Mouse (Mus musculus) C3H10T1/2 (cell line): Measurements from ENCODE around the gene Rfx5. TPM values are rescaled to one million over a fixed set of nuclear protein-coding genes. Genes with fewer than 3 reads are reported as not detected.

Experiments used
- polyA plus RNA-seq, 2 experiments: library from polyadenylated mRNA; unstranded; fragments of >200 nt; fragmentation: generic; extraction: Trizol; gene quantifications; one replicate each; pipeline ENCODE4 v1.2.1; 2012; ENCODE audit warnings: missing spikeins in 2 of 2

The Rfx5 gene
- 10 to 100 TPM in 1 of 2 experiments, under 1 TPM in 1; 0.34 to 11.8 TPM for polyA plus RNA-seq

GRCm38 (mm10) chr3:94953764-94954616 is at the start of gene Rfx5:
TSS of gene Rfx5 (plus strand) at chr3:94954075.

GRCm38 (mm10) chr3:94932809-94933564 is 20.9 kb upstream of the Rfx5 start, which contains the start of gene Selenbp1:
TSS of gene Selenbp1 (plus strand) at chr3:94933056.

GRCm38 (mm10) chr3:94974528-94975422 is 20.9 kb downstream of the Rfx5 start, which contains the start of gene Pi4kb:
TSS of gene Pi4kb (plus strand) at chr3:94974731.

Other genes with a start within 250 kb of the Rfx5 start
- under 1 TPM; under 0.01 to 0.01 TPM for gene Cgn, start 167.6 kb upstream of the Rfx5 start, polyA plus RNA-seq
- gene Pogz, start 116.5 kb upstream of the Rfx5 start, polyA plus RNA-seq, result 10 to 100 TPM in 1 of 2 experiments, 1 to 10 TPM in 1; 1.4 to 10.6 TPM
- gene Psmb4, start 67.1 kb upstream of the Rfx5 start, polyA plus RNA-seq, result 100 to 1,000 TPM; 388 to 563 TPM
- gene Selenbp1, start 21.0 kb upstream of the Rfx5 start, polyA plus RNA-seq, result 1 to 10 TPM in 1 of 2 experiments, under 1 TPM in 1; 0.09 to 8.3 TPM
- gene Pi4kb, start 20.7 kb downstream of the Rfx5 start, polyA plus RNA-seq, result 10 to 100 TPM; 16.7 to 52.4 TPM
- gene Zfp687, start 61.4 kb downstream of the Rfx5 start, polyA plus RNA-seq, result 10 to 100 TPM in 1 of 2 experiments, 1 to 10 TPM in 1; 9.0 to 16.3 TPM
- gene Psmd4, start 88.5 kb downstream of the Rfx5 start, polyA plus RNA-seq, result 100 to 1,000 TPM; 161 to 228 TPM
- 10 to 100 TPM in 1 of 2 experiments, 1 to 10 TPM in 1; 5.5 to 15.4 TPM for gene Pip5k1a, start 152.9 kb downstream of the Rfx5 start, polyA plus RNA-seq
- gene Vps72, start 156.9 kb downstream of the Rfx5 start, polyA plus RNA-seq, result 10 to 100 TPM; 65.6 to 87.8 TPM
- gene Tmod4, start 170.4 kb downstream of the Rfx5 start, polyA plus RNA-seq, result 1 to 10 TPM in 1 of 2 experiments, under 1 TPM in 1; 0.12 to 2.2 TPM
- 10 to 100 TPM; 37.1 to 41.3 TPM for gene Scnm1, start 179.9 kb downstream of the Rfx5 start, polyA plus RNA-seq
- 1 to 10 TPM; 1.4 to 6.5 TPM for gene Lysmd1, start 180.0 kb downstream of the Rfx5 start, polyA plus RNA-seq
- under 1 TPM in 1 of 2 experiments, not detected in 1; 0.25 TPM for gene Tnfaip8l2, start 188.3 kb downstream of the Rfx5 start, polyA plus RNA-seq
- 10 to 100 TPM in 1 of 2 experiments, 1 to 10 TPM in 1; 1.2 to 10.8 TPM for gene Sema6c, start 206.4 kb downstream of the Rfx5 start, polyA plus RNA-seq